ENCODE assay signal across 21 mouse cellular contexts in the genomic region with DNA sequence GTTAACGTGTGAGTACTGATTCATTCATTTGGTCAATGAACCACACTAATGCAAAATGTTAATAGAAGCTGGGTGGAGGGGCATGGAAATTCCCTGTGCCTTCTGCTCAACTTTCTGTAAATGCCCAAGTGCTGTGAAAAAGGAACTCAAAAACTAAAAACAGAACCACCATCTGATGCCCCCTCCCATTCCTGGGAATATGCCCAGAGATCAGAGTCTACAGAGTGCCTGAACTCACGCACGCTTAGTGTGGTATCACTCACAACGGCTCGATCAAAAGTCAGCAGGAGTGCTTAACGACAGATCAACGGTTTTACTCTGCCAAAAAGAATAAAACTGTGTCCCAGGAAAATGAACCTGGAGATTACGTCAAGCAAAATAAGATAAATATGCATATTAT. TPM values are rescaled to one million over a fixed set of nuclear protein-coding genes. Genes with fewer than 3 reads are reported as not detected.
DNase-seq lines count a peak whose midpoint lies in the region; ATAC-seq and TF ChIP-seq lines count a peak whose summit lies in the region.
"Had no signal": no experiment of that assay in that cellular context is flagged by ENCODE, and none has a peak within 500 bp of the region (broad histone marks: within the 10 kb centered on the region; RNA-seq: fewer than 3 reads in every experiment).

No protein-coding gene starts in this region.

- no peak overlapping the region for H3K4me3 ChIP-seq in liver, adult 2 months (ENCODE audit: insufficient read depth, low read depth, low read length)
- no peak overlapping the region for H3K4me3 ChIP-seq in liver, embryonic 12.5 days
- H3K4me3 ChIP-seq: embryonic facial prominence, embryonic 10.5 days; embryonic facial prominence, embryonic 12.5 days; forebrain, embryonic 12.5 days had no signal

- no peak overlapping the region for H3K9ac ChIP-seq in liver, adult 2 months (ENCODE audit: low read depth, low read length)
- H3K9ac ChIP-seq in liver, embryonic 12.5 days: no peak overlapping the region
- H3K9ac ChIP-seq: embryonic facial prominence, embryonic 12.5 days; forebrain, embryonic 12.5 days had no signal

- no peaks in the 10 kb centered on the region for H3K9me3 ChIP-seq in liver, embryonic 12.5 days (replicated peaks)
- H3K9me3 ChIP-seq: embryonic facial prominence, embryonic 10.5 days; embryonic facial prominence, embryonic 12.5 days; forebrain, embryonic 12.5 days had no signal

- WGBS in liver, adult 2 months: 69% methylated on average over 8 of the region's 8 CpGs
- WGBS in liver, embryonic 12.5 days (ENCODE audit: insufficient replicate concordance): 86% methylated on average over 8 of the region's 8 CpGs

- TF ChIP-seq CTCF in liver, adult 2 months (IDR thresholded peaks at IDR 0.05; ENCODE audit: low read depth, low read length): no peak
- TF ChIP-seq CTCF in brain, embryonic 14.5 days (IDR thresholded peaks at IDR 0.05; ENCODE audit: borderline replicate concordance, extremely low read depth, insufficient read depth, insufficient read length): no peak

- H3K27me3 ChIP-seq in liver, adult 2 months (ENCODE audit: control insufficient read depth, insufficient read depth, low read length): no peaks in the 10 kb centered on the region
- no peaks in the 10 kb centered on the region for H3K27me3 ChIP-seq in liver, embryonic 12.5 days (replicated peaks)
- H3K27me3 ChIP-seq: embryonic facial prominence, embryonic 12.5 days; forebrain, embryonic 12.5 days; Patski had no signal

- ATAC-seq in liver, embryonic 12.5 days: no peak
- ATAC-seq: activated CD4-positive, CD25-positive, alpha-beta regulatory T cell, adult 4 months; forebrain, embryonic 14.5 days; forebrain, embryonic 16.5 days; Patski had no signal

- H3K36me3 ChIP-seq in liver, adult 2 months (ENCODE audit: control insufficient read depth, insufficient read depth, low read length): peaks cover 19% of the 10 kb centered on the region
- peaks cover 36% of the 10 kb centered on the region for H3K36me3 ChIP-seq in liver, embryonic 12.5 days

- no peak overlapping the region for H3K4me2 ChIP-seq in liver, embryonic 12.5 days
- H3K4me2 ChIP-seq: embryonic facial prominence, embryonic 12.5 days; forebrain, embryonic 12.5 days had no signal

- H3K27ac ChIP-seq in liver, adult 2 months (replicated peaks; ENCODE audit: insufficient read depth, low read depth, low read length): no peak overlapping the region
- no peak overlapping the region for H3K27ac ChIP-seq in liver, embryonic 12.5 days
- H3K27ac ChIP-seq: embryonic facial prominence, embryonic 10.5 days; embryonic facial prominence, embryonic 12.5 days; forebrain, embryonic 12.5 days had no signal

- H3K4me1 ChIP-seq in liver, adult 2 months (ENCODE audit: control insufficient read depth, insufficient read depth, low read length): no peaks in the 10 kb centered on the region
- no peaks in the 10 kb centered on the region for H3K4me1 ChIP-seq in liver, embryonic 12.5 days
- H3K4me1 ChIP-seq: embryonic facial prominence, embryonic 12.5 days; forebrain, embryonic 12.5 days had no signal

- TF ChIP-seq POLR2A in liver, adult 2 months (IDR thresholded peaks at IDR 0.05; ENCODE audit: extremely low read depth, insufficient read depth, low read length): no peak
- TF ChIP-seq POLR2A in brain, embryonic 14.5 days (IDR thresholded peaks at IDR 0.05; ENCODE audit: borderline replicate concordance, extremely low read depth, insufficient read depth, insufficient read length, poor library complexity, severe bottlenecking): no peak

- no peaks in the 10 kb centered on the region for H3K79me2 ChIP-seq in liver, adult 2 months (ENCODE audit: control insufficient read depth, insufficient read depth, low read length)

- peak; percentile 63 for DNase-seq in heart, adult 11 months
- no peak for DNase-seq in heart, adult 9 months (ENCODE audit: low spot score in 2 of 2)
- peak; percentile 15 for DNase-seq in liver, adult 2 months (ENCODE audit: extremely low read depth, low read depth, low spot score)
- peak; percentile 12 for DNase-seq in brain, embryonic 14.5 days (ENCODE audit: low read depth)
- DNase-seq in lung, postnatal 4 days: no peak
- DNase-seq: adrenal gland, adult 8-10 months; adrenal gland, postnatal 14 days; adrenal gland, postnatal 36 days; cerebellum, adult 11 months; cerebellum, adult 18-20 months; cerebellum, adult 9-10 months; cerebellum, postnatal 10 days; cerebellum, postnatal 25 days had no signal

RNA-seq across cellular contexts. Expression of gene Pdcd6ip, which starts 57.3 kb away (rescaled TPM):
- total RNA-seq in liver, adult 2 months (2014; rRNA removed): 33.9 and 44.2 TPM in 2 replicates
- 41.0 and 56.6 TPM in 2 replicates for polyA plus RNA-seq in liver, adult 2 months (2012; rRNA removed)
- polyA plus RNA-seq in liver, embryonic 12.5 days (2016; fragmentation: Nextera tagmentation; extraction: Ambion mirVana): 56.1 and 56.4 TPM in 2 replicates
- 42.9 and 46.2 TPM in 2 replicates for polyA plus RNA-seq in brain, embryonic 14.5 days (2012; rRNA removed)

Comparison
In these comparisons a context has a peak if more than half of its experiments do, and no peak if none do; other contexts are left out.
1. DNase-seq: peak in heart, adult 11 months (single experiment), liver, adult 2 months (single experiment) and brain, embryonic 14.5 days (single experiment); none in heart, adult 9 months (0 of 2) and lung, postnatal 4 days (0 of 2).